Mouse (Mus musculus): ENCODE measurements around the gene Gimap4. TPM values are rescaled to one million over a fixed set of nuclear protein-coding genes. Genes with fewer than 3 reads are reported as not detected.

Gene Gimap4
- polyA plus RNA-seq, 1 experiment from 2014 or later = 0.33 TPM

DNA sequence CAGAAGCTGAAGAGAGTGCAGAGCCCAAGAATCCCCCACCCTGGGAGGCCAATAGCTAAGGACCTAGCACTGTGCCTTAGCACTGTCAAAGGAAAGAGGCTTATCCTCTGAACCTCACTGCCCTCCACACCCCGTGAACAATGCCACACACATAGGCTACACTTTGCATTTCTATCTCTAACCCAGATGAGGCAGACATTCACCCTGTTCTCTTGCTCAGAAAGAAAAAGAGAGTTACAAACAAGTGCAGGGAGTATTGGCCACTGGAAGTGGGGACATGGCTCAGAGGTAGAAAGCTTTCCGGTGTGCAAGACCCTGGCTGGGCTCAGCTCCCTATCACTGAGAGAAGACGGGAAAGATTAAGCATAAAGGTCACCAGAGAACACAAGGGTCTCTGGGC lies 21.8 kb downstream of the Gimap4 start:
- ATAC-seq (ENCODE audit: low read depth) = no peak
- H3K36me3 ChIP-seq (ENCODE audit: control insufficient read depth, insufficient read depth, low read length) = no peaks in the 10 kb centered on the region
- H3K4me2 ChIP-seq (ENCODE audit: low read depth, low read length) = no peak overlapping the region
- no peak overlapping the region for H3K9ac ChIP-seq (replicated peaks; ENCODE audit: low read depth, low read length)
- 68% methylated on average over 3 of the region's 3 CpGs for WGBS
- no peak overlapping the region for H3K4me3 ChIP-seq (ENCODE audit: low read depth, low read length)
- H3K9me3 ChIP-seq (ENCODE audit: control insufficient read depth, low read length) = no peaks in the 10 kb centered on the region
- no peaks in the 10 kb centered on the region for H3K27me3 ChIP-seq (ENCODE audit: control insufficient read depth, insufficient read depth, low read length)
- no peaks in the 10 kb centered on the region for H3K4me1 ChIP-seq (ENCODE audit: control insufficient read depth, insufficient read depth, low read length)
- H3K27ac ChIP-seq (ENCODE audit: low read depth, low read length) = no peak overlapping the region

GRCm38 (mm10) chr6:48718455-48718854 lies 34.1 kb downstream of the Gimap4 start, which contains the start of the genes Gm28053 and Gimap7:
Gene Gm28053 (plus strand): TSS chr6:48718607.
Gene Gimap7 (plus strand): TSS chr6:48718621.
- 58% methylated on average over 2 of the region's 2 CpGs for WGBS
- Histone ChIP-seq H3K4me2 (ENCODE audit: low read depth, low read length) (no peak within 1 kb of the TSS), H3K9me3 (ENCODE audit: control insufficient read depth, low read length) (no peaks in the 10 kb centered on the region), H3K27me3 (ENCODE audit: control insufficient read depth, insufficient read depth, low read length) (no peaks in the 10 kb centered on the region), H3K9ac (replicated peaks; ENCODE audit: low read depth, low read length) (no peak within 1 kb of the TSS), H3K36me3 (ENCODE audit: control insufficient read depth, insufficient read depth, low read length) (no peaks in the 10 kb centered on the region), H3K27ac (ENCODE audit: low read depth, low read length) (no peak within 1 kb of the TSS), H3K4me3 (ENCODE audit: low read depth, low read length) (no peak within 1 kb of the TSS), H3K4me1 (ENCODE audit: control insufficient read depth, insufficient read depth, low read length) (no peaks in the 10 kb centered on the region)
- no peak for ATAC-seq (ENCODE audit: low read depth)

- Histone ChIP-seq H3K9ac (replicated peaks; ENCODE audit: low read depth, low read length) (no peak overlapping the region), H3K9me3 (ENCODE audit: control insufficient read depth, low read length) (no peaks in the 10 kb centered on the region), H3K4me2 (ENCODE audit: low read depth, low read length) (no peak overlapping the region), H3K4me1 (ENCODE audit: control insufficient read depth, insufficient read depth, low read length) (no peaks in the 10 kb centered on the region), H3K27ac (ENCODE audit: low read depth, low read length) (no peak overlapping the region), H3K36me3 (ENCODE audit: control insufficient read depth, insufficient read depth, low read length) (no peaks in the 10 kb centered on the region), H3K27me3 (ENCODE audit: control insufficient read depth, insufficient read depth, low read length) (no peaks in the 10 kb centered on the region), H3K4me3 (ENCODE audit: low read depth, low read length) (no peak overlapping the region)
- ATAC-seq (ENCODE audit: low read depth) = no peak
- 84% methylated on average over 4 of the region's 4 CpGs for WGBS
These were observed 36.0 kb downstream of the Gimap4 start for GRCm38 (mm10) chr6:48720326-48720725.

DNA sequence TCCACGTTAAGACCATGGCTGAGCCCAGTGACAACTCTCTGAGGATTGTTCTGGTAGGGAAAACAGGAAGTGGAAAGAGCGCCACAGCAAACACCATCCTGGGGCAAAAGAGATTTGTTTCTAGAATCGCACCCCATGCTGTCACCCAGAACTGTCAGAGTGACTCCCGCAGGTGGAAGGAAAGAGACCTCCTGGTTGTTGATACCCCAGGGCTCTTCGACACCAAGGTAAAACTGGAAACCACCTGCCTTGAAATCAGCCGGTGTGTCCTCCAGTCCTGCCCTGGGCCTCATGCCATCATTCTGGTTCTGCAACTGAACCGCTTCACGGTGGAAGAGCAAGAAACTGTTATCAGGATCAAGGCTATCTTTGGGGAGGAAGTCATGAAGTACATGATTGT lies 39.1 kb downstream of the Gimap4 start:
- no peak overlapping the region for H3K27ac ChIP-seq (ENCODE audit: low read depth, low read length)
- no peaks in the 10 kb centered on the region for H3K27me3 ChIP-seq (ENCODE audit: control insufficient read depth, insufficient read depth, low read length)
- H3K9me3 ChIP-seq (ENCODE audit: control insufficient read depth, low read length) = no peaks in the 10 kb centered on the region
- no peaks in the 10 kb centered on the region for H3K4me1 ChIP-seq (ENCODE audit: control insufficient read depth, insufficient read depth, low read length)
- WGBS = 91% methylated on average over 8 of the region's 8 CpGs
- H3K36me3 ChIP-seq (ENCODE audit: control insufficient read depth, insufficient read depth, low read length) = no peaks in the 10 kb centered on the region
- no peak for ATAC-seq (ENCODE audit: low read depth)
- no peak overlapping the region for H3K4me2 ChIP-seq (ENCODE audit: low read depth, low read length)
- no peak overlapping the region for H3K9ac ChIP-seq (replicated peaks; ENCODE audit: low read depth, low read length)
- no peak overlapping the region for H3K4me3 ChIP-seq (ENCODE audit: low read depth, low read length)

- Histone ChIP-seq H3K9ac (replicated peaks; ENCODE audit: low read depth, low read length) (no peak overlapping the region), H3K27me3 (ENCODE audit: control insufficient read depth, insufficient read depth, low read length) (no peaks in the 10 kb centered on the region), H3K4me3 (ENCODE audit: low read depth, low read length) (no peak overlapping the region), H3K9me3 (ENCODE audit: control insufficient read depth, low read length) (no peaks in the 10 kb centered on the region), H3K27ac (ENCODE audit: low read depth, low read length) (no peak overlapping the region), H3K36me3 (ENCODE audit: control insufficient read depth, insufficient read depth, low read length) (no peaks in the 10 kb centered on the region), H3K4me1 (ENCODE audit: control insufficient read depth, insufficient read depth, low read length) (no peaks in the 10 kb centered on the region), H3K4me2 (ENCODE audit: low read depth, low read length) (no peak overlapping the region)
- 0 out of 2 replicates have a peak, but pooled peaks have one; percentile 21 for ATAC-seq (ENCODE audit: low read depth)
- 0% methylated on average over 1 of the region's 1 CpGs for WGBS
These were observed 41.1 kb downstream of the Gimap4 start for GRCm38 (mm10) chr6:48725476-48725875.

DNA sequence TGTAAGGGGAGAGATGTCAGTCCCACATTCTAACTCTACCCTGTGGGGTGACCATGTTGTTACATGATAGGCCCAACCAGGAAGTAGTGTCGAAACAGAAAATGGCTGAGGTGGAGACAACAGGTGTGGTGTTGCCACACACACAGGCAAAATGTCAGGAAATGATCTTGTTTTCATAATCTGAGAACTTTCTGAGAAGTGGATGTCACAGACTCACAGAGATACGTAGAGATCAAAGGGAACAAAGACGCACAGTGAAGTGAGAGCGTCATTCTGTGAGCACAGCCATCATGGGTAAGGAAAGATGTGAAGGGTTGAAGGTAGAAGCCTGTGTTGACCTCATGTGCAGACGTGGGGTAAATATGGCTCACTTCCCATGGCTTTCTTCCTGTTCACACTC lies 43.4 kb downstream of the Gimap4 start:
- H3K27me3 ChIP-seq (ENCODE audit: control insufficient read depth, insufficient read depth, low read length) = no peaks in the 10 kb centered on the region

DNA sequence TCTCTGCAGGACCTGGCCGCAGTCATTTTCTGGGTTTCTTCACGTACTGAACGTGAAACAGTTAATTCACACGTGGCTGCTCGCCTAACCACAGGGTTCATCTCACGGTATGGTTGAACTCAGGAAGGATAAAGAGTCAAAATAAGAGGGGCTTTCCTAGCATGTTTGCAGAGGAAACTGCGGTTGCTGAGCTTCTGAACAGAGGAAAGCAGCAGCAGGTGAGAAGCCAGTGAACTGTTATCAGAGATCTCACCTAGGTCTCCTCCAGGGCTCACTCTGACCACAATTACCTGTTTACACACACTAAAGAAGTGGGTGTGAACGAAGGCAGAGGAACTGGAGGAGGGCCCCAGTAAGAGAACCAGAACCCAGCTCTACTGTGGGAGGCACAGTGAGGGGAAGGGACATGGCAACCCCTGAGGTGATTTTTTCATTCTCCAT lies 48.5 kb downstream of the Gimap4 start:
- no peak overlapping the region for H3K9ac ChIP-seq (replicated peaks; ENCODE audit: low read depth, low read length)
- no peaks in the 10 kb centered on the region for H3K4me1 ChIP-seq (ENCODE audit: control insufficient read depth, insufficient read depth, low read length)
- H3K9me3 ChIP-seq (ENCODE audit: control insufficient read depth, low read length) = no peaks in the 10 kb centered on the region
- no peak overlapping the region for H3K4me3 ChIP-seq (ENCODE audit: low read depth, low read length)
- H3K27me3 ChIP-seq (ENCODE audit: control insufficient read depth, insufficient read depth, low read length) = no peaks in the 10 kb centered on the region
- no peak overlapping the region for H3K27ac ChIP-seq (ENCODE audit: low read depth, low read length)
- no peak overlapping the region for H3K4me2 ChIP-seq (ENCODE audit: low read depth, low read length)
- no peak for ATAC-seq (ENCODE audit: low read depth)
- H3K36me3 ChIP-seq (ENCODE audit: control insufficient read depth, insufficient read depth, low read length) = no peaks in the 10 kb centered on the region
- WGBS = 66% methylated on average over 8 of the region's 8 CpGs

More for the DNA sequence above, 43.4 kb downstream of the Gimap4 start:
- H3K4me2 ChIP-seq (ENCODE audit: low read depth, low read length) = no peak overlapping the region
- H3K27ac ChIP-seq (ENCODE audit: low read depth, low read length) = no peak overlapping the region
- 92% methylated on average over 5 of the region's 5 CpGs for WGBS
- H3K4me3 ChIP-seq (ENCODE audit: low read depth, low read length) = no peak overlapping the region
- H3K36me3 ChIP-seq (ENCODE audit: control insufficient read depth, insufficient read depth, low read length) = no peaks in the 10 kb centered on the region
- no peak for ATAC-seq (ENCODE audit: low read depth)
- no peak overlapping the region for H3K9ac ChIP-seq (replicated peaks; ENCODE audit: low read depth, low read length)
- no peaks in the 10 kb centered on the region for H3K9me3 ChIP-seq (ENCODE audit: control insufficient read depth, low read length)
- no peaks in the 10 kb centered on the region for H3K4me1 ChIP-seq (ENCODE audit: control insufficient read depth, insufficient read depth, low read length)

DNA sequence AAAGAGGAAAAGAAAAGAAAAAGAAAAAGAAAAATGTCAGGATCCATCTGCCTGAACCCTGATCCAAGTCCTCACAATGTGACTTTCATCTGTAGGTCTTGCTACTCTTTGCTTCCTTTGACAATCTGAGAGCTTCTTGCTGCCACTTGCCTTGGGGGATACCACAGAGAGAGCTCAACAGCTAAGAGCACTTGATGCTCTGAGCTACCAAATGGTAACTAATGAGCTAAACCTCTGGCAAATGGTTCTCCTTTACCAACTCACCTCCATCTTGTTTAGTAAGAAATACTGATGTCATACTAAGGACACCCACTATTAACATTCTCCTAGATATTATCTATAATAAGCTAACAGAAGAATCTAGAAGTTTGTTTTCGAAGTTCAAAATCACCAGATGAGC lies 49.3 kb downstream of the Gimap4 start:
- Histone ChIP-seq H3K4me1 (ENCODE audit: control insufficient read depth, insufficient read depth, low read length) (no peaks in the 10 kb centered on the region), H3K4me2 (ENCODE audit: low read depth, low read length) (no peak overlapping the region), H3K36me3 (ENCODE audit: control insufficient read depth, insufficient read depth, low read length) (no peaks in the 10 kb centered on the region), H3K9ac (replicated peaks; ENCODE audit: low read depth, low read length) (no peak overlapping the region), H3K9me3 (ENCODE audit: control insufficient read depth, low read length) (no peaks in the 10 kb centered on the region), H3K27me3 (ENCODE audit: control insufficient read depth, insufficient read depth, low read length) (no peaks in the 10 kb centered on the region), H3K4me3 (ENCODE audit: low read depth, low read length) (no peak overlapping the region), H3K27ac (ENCODE audit: low read depth, low read length) (no peak overlapping the region)
- ATAC-seq (ENCODE audit: low read depth) = no peak
- WGBS = 88% methylated on average over 1 of the region's 1 CpGs

GRCm38 (mm10) chr6:48737053-48737452 lies 52.7 kb downstream of the Gimap4 start:
- Histone ChIP-seq H3K4me2 (ENCODE audit: low read depth, low read length) (no peak overlapping the region), H3K27ac (ENCODE audit: low read depth, low read length) (no peak overlapping the region), H3K9me3 (ENCODE audit: control insufficient read depth, low read length) (no peaks in the 10 kb centered on the region), H3K27me3 (ENCODE audit: control insufficient read depth, insufficient read depth, low read length) (no peaks in the 10 kb centered on the region; the same call in 1 of the 2 replicates), H3K36me3 (ENCODE audit: control insufficient read depth, insufficient read depth, low read length) (no peaks in the 10 kb centered on the region), H3K4me1 (ENCODE audit: control insufficient read depth, insufficient read depth, low read length) (no peaks in the 10 kb centered on the region), H3K4me3 (ENCODE audit: low read depth, low read length) (no peak overlapping the region), H3K9ac (replicated peaks; ENCODE audit: low read depth, low read length) (no peak overlapping the region)
- 78% methylated on average over 2 of the region's 2 CpGs for WGBS
- no peak for ATAC-seq (ENCODE audit: low read depth)
